Mouse (Mus musculus): ENCODE data around the gene Agbl3. TPM values are rescaled to one million over a fixed set of nuclear protein-coding genes. Genes with fewer than 3 reads are reported as not detected.

The Agbl3 gene
- total and polyA plus RNA-seq, 2 experiments from 2014 or later = 20.0 to 31.1 TPM

- no peak overlapping the region for H3K9ac ChIP-seq
- H3K27ac ChIP-seq (ENCODE audit: low read depth, low read length) = no peak overlapping the region
- H3K4me1 ChIP-seq (ENCODE audit: insufficient read depth) = no peaks in the 10 kb centered on the region
- no peaks in the 10 kb centered on the region for H3K9me3 ChIP-seq (ENCODE audit: low read length)
- no peaks in the 10 kb centered on the region for H3K27me3 ChIP-seq (ENCODE audit: insufficient read depth, low read length)
- DNase-seq (no peak), ATAC-seq (no peak)
- no peaks in the 10 kb centered on the region for H3K36me3 ChIP-seq (ENCODE audit: insufficient read depth)
- no peak overlapping the region for H3K4me2 ChIP-seq (ENCODE audit: low read depth)
- no peak for TF ChIP-seq CTCF (IDR thresholded peaks at IDR 0.05; ENCODE audit: low read depth)
- 95% methylated on average over 11 of the region's 11 CpGs for WGBS
- no peak overlapping the region for H3K4me3 ChIP-seq (ENCODE audit: low read depth, low read length)
Measured at GRCm38 (mm10) chr6:34748566-34748965, 31.7 kb upstream of the Agbl3 start.

- Histone ChIP-seq H3K9me3 (ENCODE audit: low read length) (no peaks in the 10 kb centered on the region), H3K4me3 (ENCODE audit: low read depth, low read length) (no peak overlapping the region), H3K4me2 (ENCODE audit: low read depth) (no peak overlapping the region), H3K27me3 (ENCODE audit: insufficient read depth, low read length) (no peaks in the 10 kb centered on the region), H3K4me1 (ENCODE audit: insufficient read depth) (no peaks in the 10 kb centered on the region), H3K27ac (ENCODE audit: low read depth, low read length) (no peak overlapping the region), H3K9ac (no peak overlapping the region), H3K36me3 (ENCODE audit: insufficient read depth) (no peaks in the 10 kb centered on the region)
- ATAC-seq = no peak
- TF ChIP-seq CTCF (IDR thresholded peaks at IDR 0.05; ENCODE audit: low read depth) = no peak
- WGBS = 83% methylated on average over 6 of the region's 6 CpGs
- no peak for DNase-seq
Measured at GRCm38 (mm10) chr6:34749526-34749925, 30.7 kb upstream of the Agbl3 start.

- Histone ChIP-seq H3K4me3 (ENCODE audit: low read depth, low read length) (no peak overlapping the region), H3K4me2 (ENCODE audit: low read depth) (no peak overlapping the region), H3K36me3 (ENCODE audit: insufficient read depth) (peaks cover 2% of the 10 kb centered on the region; the same call in 1 of the 2 replicates), H3K9me3 (ENCODE audit: low read length) (no peaks in the 10 kb centered on the region), H3K9ac (no peak overlapping the region), H3K4me1 (ENCODE audit: insufficient read depth) (no peaks in the 10 kb centered on the region), H3K27me3 (ENCODE audit: insufficient read depth, low read length) (no peaks in the 10 kb centered on the region), H3K27ac (ENCODE audit: low read depth, low read length) (no peak overlapping the region)
- WGBS = 86% methylated on average over 7 of the region's 7 CpGs
- DNase-seq (no peak), ATAC-seq (no peak)
- TF ChIP-seq CTCF (IDR thresholded peaks at IDR 0.05; ENCODE audit: low read depth) = no peak
Measured at GRCm38 (mm10) chr6:34750487-34751120, 29.6 kb upstream of the Agbl3 start.

- DNase-seq (no peak), ATAC-seq (no peak)
- no peak overlapping the region for H3K9ac ChIP-seq
- no peak overlapping the region for H3K4me2 ChIP-seq (ENCODE audit: low read depth)
- no peaks in the 10 kb centered on the region for H3K9me3 ChIP-seq (ENCODE audit: low read length)
- no peak overlapping the region for H3K4me3 ChIP-seq (ENCODE audit: low read depth, low read length)
- H3K27me3 ChIP-seq (ENCODE audit: insufficient read depth, low read length) = no peaks in the 10 kb centered on the region
- H3K27ac ChIP-seq (ENCODE audit: low read depth, low read length) = no peak overlapping the region
- TF ChIP-seq CTCF (IDR thresholded peaks at IDR 0.05; ENCODE audit: low read depth) = no peak
- H3K4me1 ChIP-seq (ENCODE audit: insufficient read depth) = no peaks in the 10 kb centered on the region
- H3K36me3 ChIP-seq (ENCODE audit: insufficient read depth) = peaks cover 9% of the 10 kb centered on the region; the same call in 1 of the 2 replicates
Measured at GRCm38 (mm10) chr6:34751625-34752024, 28.6 kb upstream of the Agbl3 start.

- no peaks in the 10 kb centered on the region for H3K4me1 ChIP-seq (ENCODE audit: insufficient read depth)
- 38% methylated on average over 5 of the region's 5 CpGs for WGBS
- peak; percentile 76 for DNase-seq
- H3K27ac ChIP-seq (ENCODE audit: low read depth, low read length) = no peak overlapping the region
- no peak overlapping the region for H3K4me3 ChIP-seq (ENCODE audit: low read depth, low read length)
- H3K9ac ChIP-seq = no peak overlapping the region
- ATAC-seq = peak; percentile 79
- H3K27me3 ChIP-seq (ENCODE audit: insufficient read depth, low read length) = no peaks in the 10 kb centered on the region
- H3K9me3 ChIP-seq (ENCODE audit: low read length) = no peaks in the 10 kb centered on the region
- peaks cover 18% of the 10 kb centered on the region; the same call in 1 of the 2 replicates for H3K36me3 ChIP-seq (ENCODE audit: insufficient read depth)
- H3K4me2 ChIP-seq (ENCODE audit: low read depth) = no peak overlapping the region
- peak; percentile 86 for TF ChIP-seq CTCF (IDR thresholded peaks at IDR 0.05; ENCODE audit: low read depth)
Measured at GRCm38 (mm10) chr6:34754448-34754847, 25.8 kb upstream of the Agbl3 start.

GRCm38 (mm10) chr6:34758340-34758739 lies 21.9 kb upstream of the Agbl3 start:
- 88% methylated on average over 2 of the region's 2 CpGs for WGBS
- ATAC-seq = no peak
- Histone ChIP-seq H3K4me2 (ENCODE audit: low read depth) (no peak overlapping the region), H3K4me3 (ENCODE audit: low read depth, low read length) (no peak overlapping the region), H3K9ac (no peak overlapping the region), H3K4me1 (ENCODE audit: insufficient read depth) (no peaks in the 10 kb centered on the region), H3K27ac (ENCODE audit: low read depth, low read length) (no peak overlapping the region), H3K9me3 (ENCODE audit: low read length) (no peaks in the 10 kb centered on the region), H3K36me3 (ENCODE audit: insufficient read depth) (peaks cover 22% of the 10 kb centered on the region; the same call in 1 of the 2 replicates), H3K27me3 (ENCODE audit: insufficient read depth, low read length) (no peaks in the 10 kb centered on the region)
- no peak for TF ChIP-seq CTCF (IDR thresholded peaks at IDR 0.05; ENCODE audit: low read depth)
- no peak for DNase-seq

- H3K9ac ChIP-seq = no peak overlapping the region
- H3K4me3 ChIP-seq (ENCODE audit: low read depth, low read length) = no peak overlapping the region
- H3K36me3 ChIP-seq (ENCODE audit: insufficient read depth) = peaks cover 28% of the 10 kb centered on the region; the same call in 1 of the 2 replicates
- ATAC-seq (0 out of 2 replicates have a peak, but pooled peaks have one; percentile 34), DNase-seq (peak; percentile 74)
- no peak overlapping the region for H3K27ac ChIP-seq (ENCODE audit: low read depth, low read length)
- 49% methylated on average over 4 of the region's 4 CpGs for WGBS
- H3K4me1 ChIP-seq (ENCODE audit: insufficient read depth) = no peaks in the 10 kb centered on the region
- H3K9me3 ChIP-seq (ENCODE audit: low read length) = no peaks in the 10 kb centered on the region
- TF ChIP-seq CTCF (IDR thresholded peaks at IDR 0.05; ENCODE audit: low read depth) = peak; percentile 71
- no peaks in the 10 kb centered on the region for H3K27me3 ChIP-seq (ENCODE audit: insufficient read depth, low read length)
- H3K4me2 ChIP-seq (ENCODE audit: low read depth) = no peak overlapping the region
Measured at GRCm38 (mm10) chr6:34760023-34760422, 20.2 kb upstream of the Agbl3 start.

Measured in forebrain, postnatal 0 days (tissue).